Mouse (Mus musculus): ENCODE data around the gene Mdm2.

- TF ChIP-seq POLR2A (IDR thresholded peaks at IDR 0.05; ENCODE audit: extremely low read depth, insufficient read depth, low read length), result no peak
- TF ChIP-seq CTCF (IDR thresholded peaks at IDR 0.05; ENCODE audit: low read depth, low read length), result no peak
Measured at GRCm38 (mm10) chr10:117726350-117726749, 15.8 kb upstream of the Mdm2 start.
